Mouse (Mus musculus): Measurements from ENCODE around the gene Itm2b.

Itm2b gene

GRCm38 (mm10) chr14:73316933-73317332 is 68.2 kb downstream of the Itm2b start:
- no peak for DNase-seq

- DNase-seq, result no peak
Measured at GRCm38 (mm10) chr14:73313864-73314263, 71.2 kb downstream of the Itm2b start.

GRCm38 (mm10) chr14:73313396-73313795 is 71.7 kb downstream of the Itm2b start:
- DNase-seq, result no peak

- DNase-seq, result no peak
Measured at GRCm38 (mm10) chr14:73312909-73313308, 72.2 kb downstream of the Itm2b start.

All from right cerebral cortex, adult 18-20 months (tissue).